Mouse (Mus musculus): ENCODE results near the gene Ppp4r3a.
A peak's percentile ranks its signal among the peaks of the same experiment; 100 is the strongest.
"Not testable (repeated sequence)": the region's sequence is repeated elsewhere in the genome, so short reads cannot be mapped to it uniquely, and the experiment has no call there.

Ppp4r3a gene

GRCm38 (mm10) chr12:101028954-101029731 lies 54.4 kb downstream of the Ppp4r3a start, which contains the start of gene Ccdc88c:
TSS of gene Ccdc88c (minus strand) at chr12:101029056.
- peak; percentile 93 to 95 for DNase-seq (ENCODE audit: low spot score in 2 of 2)

- no peak for DNase-seq (ENCODE audit: low spot score in 2 of 2)
These were observed 55.1 kb downstream of the Ppp4r3a start for GRCm38 (mm10) chr12:101028247-101028953.

- peak; percentile 69 to 76 for DNase-seq (ENCODE audit: low spot score in 2 of 2)
These were observed 55.9 kb downstream of the Ppp4r3a start for GRCm38 (mm10) chr12:101027451-101028246.

- DNase-seq (ENCODE audit: low spot score in 2 of 2): no peak
These were observed 56.6 kb downstream of the Ppp4r3a start for GRCm38 (mm10) chr12:101026946-101027345.

GRCm38 (mm10) chr12:101026518-101026917 lies 57.0 kb downstream of the Ppp4r3a start:
- DNase-seq (ENCODE audit: low spot score in 2 of 2): no peak

GRCm38 (mm10) chr12:101026025-101026424 lies 57.5 kb downstream of the Ppp4r3a start:
- no peak for DNase-seq (ENCODE audit: low spot score in 2 of 2)

GRCm38 (mm10) chr12:101025379-101025778 lies 58.1 kb downstream of the Ppp4r3a start:
- DNase-seq (ENCODE audit: low spot score in 2 of 2): peak; percentile 47 to 63

GRCm38 (mm10) chr12:101024824-101025223 lies 58.7 kb downstream of the Ppp4r3a start:
- no peak for DNase-seq (ENCODE audit: low spot score in 2 of 2)

- DNase-seq (ENCODE audit: low spot score in 2 of 2): no peak
These were observed 60.4 kb downstream of the Ppp4r3a start for GRCm38 (mm10) chr12:101023143-101023542.

- no peak for DNase-seq (ENCODE audit: low spot score in 2 of 2)
These were observed 61.1 kb downstream of the Ppp4r3a start for GRCm38 (mm10) chr12:101022353-101022752.

- DNase-seq (ENCODE audit: low spot score in 2 of 2): no peak
These were observed 61.8 kb downstream of the Ppp4r3a start for GRCm38 (mm10) chr12:101021484-101022226.

- peak; percentile 58 to 71 for DNase-seq (ENCODE audit: low spot score in 2 of 2)
These were observed 63.1 kb downstream of the Ppp4r3a start for GRCm38 (mm10) chr12:101020210-101021015.

GRCm38 (mm10) chr12:101019443-101019842 lies 64.1 kb downstream of the Ppp4r3a start:
- DNase-seq (ENCODE audit: low spot score in 2 of 2): no peak

GRCm38 (mm10) chr12:101019031-101019430 lies 64.5 kb downstream of the Ppp4r3a start:
- DNase-seq (ENCODE audit: low spot score in 2 of 2): no peak

GRCm38 (mm10) chr12:101017971-101018371 lies 65.5 kb downstream of the Ppp4r3a start:
- DNase-seq (ENCODE audit: low spot score in 2 of 2): peak; percentile 90

- no peak for DNase-seq (ENCODE audit: low spot score in 2 of 2)
These were observed 67.0 kb downstream of the Ppp4r3a start for GRCm38 (mm10) chr12:101016412-101016928.

GRCm38 (mm10) chr12:101015926-101016325 lies 67.6 kb downstream of the Ppp4r3a start:
- DNase-seq (ENCODE audit: low spot score in 2 of 2): peak; percentile 87 to 88

GRCm38 (mm10) chr12:101015165-101015560 lies 68.3 kb downstream of the Ppp4r3a start:
- DNase-seq (ENCODE audit: low spot score in 2 of 2): no peak

- no peak for DNase-seq (ENCODE audit: low spot score in 2 of 2)
These were observed 68.8 kb downstream of the Ppp4r3a start for GRCm38 (mm10) chr12:101014549-101015164.

GRCm38 (mm10) chr12:101013668-101014067 lies 69.8 kb downstream of the Ppp4r3a start:
- not testable (repeated sequence) for DNase-seq (ENCODE audit: low spot score in 2 of 2)

All from spleen, postnatal 36 days (tissue).